Mouse (Mus musculus) adrenal gland, postnatal 14 days (tissue): ENCODE measurements around the gene 1700001O22Rik. TPM values are rescaled to one million over a fixed set of nuclear protein-coding genes. Genes with fewer than 3 reads are reported as not detected.

Experiments used
- DNase-seq: peaks from one replicate; pipeline ENCODE4 v3.0.0; 2021; ENCODE audit warnings: mixed read lengths
- long read RNA-seq, 2 experiments: library from polyadenylated mRNA; stranded (forward); transcript quantifications; one replicate each; pipeline ENCODE4 v2.0.0; 2021
- total RNA-seq: library from RNA; stranded (reverse); gene quantifications from 2 replicates; pipeline ENCODE4 v1.2.3, GENCODE M21; 2021

1700001O22Rik gene
- total RNA-seq: 0.98 and 2.0 TPM in 2 replicates
- long read RNA-seq, experiment 1, partial matches to known transcripts: 0 of 4 reads
- long read RNA-seq, experiment 1, other reads (novel, unspliced or antisense): 4 of 4 reads
- long read RNA-seq, experiment 2, partial matches to known transcripts: 0 of 4 reads
- long read RNA-seq, experiment 2, other reads (novel, unspliced or antisense): 3 of 4 reads

GRCm38 (mm10) chr2:30803604-30804003, at the start of gene 1700001O22Rik:
TSS of gene 1700001O22Rik (minus strand) at chr2:30803661.
- no peak for DNase-seq

DNA sequence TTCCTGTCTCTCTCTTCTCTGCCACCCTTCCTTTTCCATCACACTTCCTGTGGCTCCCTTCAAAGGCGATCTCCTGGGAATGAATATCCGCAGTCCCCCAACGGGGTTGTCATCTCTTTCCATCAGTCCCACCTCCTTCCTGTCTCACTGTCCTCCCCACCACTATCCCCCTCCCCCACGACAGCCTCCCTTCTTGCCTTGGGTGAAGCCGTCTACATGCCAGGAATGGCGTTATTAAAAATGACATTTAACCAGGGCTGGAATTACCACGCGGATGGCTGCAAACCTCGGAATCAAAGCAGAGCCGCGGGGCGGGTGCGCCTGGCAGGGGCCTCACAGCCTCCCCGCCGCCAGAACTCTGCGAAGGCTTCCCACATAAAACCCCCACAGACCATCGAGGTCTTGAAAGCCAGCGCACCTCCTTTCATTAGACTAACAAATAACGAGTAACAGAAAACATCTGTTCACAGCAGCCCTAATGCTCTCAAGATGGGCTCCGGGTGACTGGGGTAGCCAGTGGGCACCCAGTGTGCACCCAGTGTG, 49.4 kb upstream of the 1700001O22Rik start:
- DNase-seq: no peak

GRCm38 (mm10) chr2:30850581-30850980, 47.1 kb upstream of the 1700001O22Rik start:
- DNase-seq: no peak

GRCm38 (mm10) chr2:30848184-30848583, 44.7 kb upstream of the 1700001O22Rik start:
- DNase-seq: no peak

GRCm38 (mm10) chr2:30846723-30847122, 43.3 kb upstream of the 1700001O22Rik start:
- no peak for DNase-seq

DNA sequence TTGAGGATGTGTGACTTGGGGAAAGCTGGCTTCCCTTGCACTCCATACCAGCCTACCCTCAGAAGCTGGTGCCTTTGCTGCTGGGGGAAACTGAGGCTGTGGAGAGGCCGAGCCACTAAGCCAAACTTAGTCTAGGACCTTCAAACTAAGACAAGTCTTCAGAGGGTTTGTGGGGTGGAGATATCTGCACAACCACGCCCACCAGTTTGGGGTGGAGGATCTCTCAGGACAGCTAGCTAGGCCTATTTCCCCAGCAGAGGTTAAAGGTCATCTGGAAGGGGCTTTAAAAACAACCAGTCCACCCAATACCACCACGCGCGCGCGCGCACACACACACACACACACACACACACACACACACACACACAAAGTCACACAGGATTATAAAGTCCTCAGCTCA, 42.8 kb upstream of the 1700001O22Rik start:
- DNase-seq: no peak

GRCm38 (mm10) chr2:30845152-30846070, 42.0 kb upstream of the 1700001O22Rik start:
- peak; percentile 52 for DNase-seq

GRCm38 (mm10) chr2:30842615-30843014, 39.2 kb upstream of the 1700001O22Rik start:
- no peak for DNase-seq

GRCm38 (mm10) chr2:30836238-30836990, 33.0 kb upstream of the 1700001O22Rik start:
- no peak for DNase-seq

GRCm38 (mm10) chr2:30834373-30835022, 31.0 kb upstream of the 1700001O22Rik start, which contains the start of gene Prrx2:
TSS of gene Prrx2 (plus strand) at chr2:30834972.
- no peak for DNase-seq

GRCm38 (mm10) chr2:30833644-30834043, 30.2 kb upstream of the 1700001O22Rik start:
- DNase-seq: no peak

- DNase-seq: no peak
Observed at GRCm38 (mm10) chr2:30830283-30830795, 26.9 kb upstream of the 1700001O22Rik start, which contains the start of gene Asb6. TSS of gene Asb6 (minus strand) at chr2:30830333.

- DNase-seq: peak; percentile 64
Observed at GRCm38 (mm10) chr2:30829315-30829714, 25.9 kb upstream of the 1700001O22Rik start.

DNA sequence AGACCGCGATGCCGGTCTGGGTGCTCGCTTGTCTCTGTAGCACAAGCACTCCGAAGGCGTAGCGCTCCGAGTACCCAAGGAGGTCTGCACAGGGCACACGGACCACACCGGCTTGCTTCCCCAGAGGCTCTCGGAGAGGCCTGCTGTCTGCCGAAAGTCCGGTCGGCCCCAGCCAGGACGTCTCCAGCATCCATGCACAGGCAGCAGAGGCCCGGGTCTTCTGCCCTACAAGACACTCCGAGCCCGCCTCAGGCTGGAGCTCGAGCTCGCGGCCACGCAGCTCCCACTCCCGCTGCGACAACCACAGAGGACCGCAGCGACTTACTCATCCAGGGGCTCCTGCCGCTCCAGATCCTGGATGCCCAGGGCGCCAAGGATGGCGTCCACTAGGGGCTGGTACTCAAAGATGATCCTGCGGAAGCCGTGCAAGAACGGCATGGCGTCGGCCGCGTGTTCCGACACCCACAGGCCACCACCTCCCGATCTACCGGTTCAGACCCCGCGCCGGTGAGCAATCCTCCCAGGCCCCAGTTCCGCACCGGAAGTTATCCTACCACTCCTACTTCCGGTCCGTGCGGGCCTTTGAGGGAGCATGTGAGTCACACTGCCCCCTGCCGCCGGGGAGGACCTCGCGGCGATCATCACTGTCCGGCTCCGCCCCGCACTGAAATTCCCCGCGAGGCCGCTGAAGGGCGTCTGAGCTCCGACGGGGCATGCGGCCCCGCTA, 24.5 kb upstream of the 1700001O22Rik start:
- DNase-seq: peak; percentile 98

DNA sequence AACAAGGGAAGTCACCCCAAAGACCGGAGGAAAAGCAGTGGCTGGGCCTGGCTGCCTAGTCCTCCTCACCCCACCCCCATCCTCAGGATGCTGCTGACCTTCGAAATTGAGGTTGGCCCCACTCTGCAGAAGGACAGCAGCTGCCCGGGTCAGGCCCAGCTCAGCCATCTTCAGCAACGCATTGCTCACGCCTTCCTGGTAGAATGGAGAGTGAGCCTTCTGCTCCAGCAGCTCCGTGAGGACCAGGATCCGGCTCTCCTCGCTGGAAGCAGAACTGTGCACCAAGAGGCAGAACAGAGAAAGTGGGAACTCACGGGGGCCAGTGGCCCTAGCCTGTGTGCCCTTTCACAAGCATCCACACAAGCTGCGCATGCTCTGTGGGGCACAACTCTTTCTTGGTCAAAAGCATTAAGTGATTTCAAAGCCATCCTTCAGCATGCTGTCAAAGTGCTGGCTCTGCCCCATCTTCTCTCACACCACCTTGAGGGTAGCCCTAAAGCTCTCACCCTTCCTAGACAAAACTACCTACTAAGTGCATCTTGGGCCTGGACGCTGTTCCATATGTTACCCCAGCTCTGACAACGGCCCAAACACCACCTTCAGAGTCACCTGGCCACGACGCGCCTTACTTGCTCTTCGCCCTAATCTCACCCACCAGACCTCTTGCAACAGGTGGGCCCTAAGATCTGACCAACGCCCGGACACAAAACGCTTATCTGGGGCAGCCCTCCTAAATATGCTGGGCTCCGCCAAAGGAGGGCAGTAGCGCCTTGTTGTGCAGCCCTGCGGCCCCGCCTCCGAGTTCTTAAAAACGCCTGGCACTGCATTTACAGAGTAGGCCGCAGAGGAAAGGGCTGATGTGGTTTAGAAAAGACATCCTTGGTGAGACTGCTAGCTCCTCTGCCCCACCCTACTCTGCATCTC, 23.6 kb upstream of the 1700001O22Rik start:
- peak; percentile 82 for DNase-seq

DNA sequence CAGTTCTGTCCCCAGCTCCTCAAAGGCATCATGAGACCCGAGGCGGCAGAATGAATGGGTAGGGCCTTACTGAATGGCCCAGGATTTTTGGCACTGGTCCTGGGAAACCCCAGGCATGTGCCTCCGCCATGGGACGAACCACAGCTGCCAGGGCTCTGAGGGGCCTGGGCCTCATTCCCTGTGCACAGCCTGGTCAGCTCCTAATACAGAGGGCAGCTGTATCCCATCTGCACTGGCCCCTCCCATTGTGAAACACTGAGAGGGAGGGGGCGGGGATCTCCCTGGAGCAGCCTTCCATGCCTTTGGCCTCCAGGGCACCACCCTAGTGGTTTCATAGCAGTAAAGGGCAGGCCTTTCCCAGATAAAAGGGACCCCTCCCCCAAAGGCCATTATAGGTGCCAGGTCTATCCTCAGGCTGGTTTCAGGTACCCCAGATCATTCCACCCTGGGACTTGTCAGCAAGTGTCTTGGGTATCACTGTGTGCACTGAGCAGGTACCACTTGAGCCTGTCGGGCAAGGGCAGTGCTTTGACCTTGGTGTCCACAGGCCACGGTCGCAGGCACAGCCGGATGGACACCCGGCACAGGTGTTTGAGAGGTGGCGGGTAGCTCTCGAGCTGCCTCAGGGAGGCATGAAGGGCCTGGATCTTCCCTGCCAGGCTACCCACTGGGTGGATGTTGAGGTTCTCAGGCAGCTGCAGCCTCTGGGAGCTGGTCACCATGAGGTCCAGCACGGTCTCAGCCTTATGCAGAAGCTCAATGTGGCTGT, 20.1 kb upstream of the 1700001O22Rik start:
- DNase-seq: peak; percentile 66

- no peak for DNase-seq
Observed at GRCm38 (mm10) chr2:30822460-30822859, 19.0 kb upstream of the 1700001O22Rik start.

GRCm38 (mm10) chr2:30821073-30821472, 17.6 kb upstream of the 1700001O22Rik start:
- DNase-seq: no peak

DNA sequence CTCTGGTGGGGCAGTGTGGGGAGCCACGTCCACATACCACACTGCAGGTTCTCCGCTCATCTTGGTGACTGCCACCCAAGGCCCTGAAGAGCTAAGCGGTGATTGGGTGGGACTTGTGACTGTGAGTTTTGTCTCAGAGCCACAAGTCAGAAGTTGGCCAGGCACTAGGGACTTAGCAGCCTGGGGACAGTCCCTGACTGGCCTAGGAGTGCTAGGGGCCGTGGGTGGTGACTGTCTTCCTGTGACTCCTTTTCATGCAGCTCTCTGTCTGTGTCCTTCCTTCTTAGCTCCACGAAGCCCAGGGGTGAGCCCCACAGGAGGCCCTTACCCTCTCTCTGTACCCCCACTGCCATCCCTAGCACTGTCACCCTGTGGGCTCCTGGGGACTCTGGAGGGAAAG, 16.4 kb upstream of the 1700001O22Rik start:
- DNase-seq: no peak
